Mouse (Mus musculus) neural tube, embryonic 11.5 days (tissue): ENCODE results near the gene Prodh2. TPM values are rescaled to one million over a fixed set of nuclear protein-coding genes. Genes with fewer than 3 reads are reported as not detected.
A peak's percentile ranks its signal among the peaks of the same experiment; 100 is the strongest.
"Not testable (repeated sequence)": the region's sequence is repeated elsewhere in the genome, so short reads cannot be mapped to it uniquely, and the experiment has no call there.

ENCODE experiments used
- ATAC-seq: fragments of 200-750 bp; cut with Nextera tagmentation; 2 replicates; pipeline ENCODE4 v1.8.0; 2017; ENCODE audit warnings: moderate number of reproducible peaks, mild to moderate bottlenecking, moderate TSS enrichment, moderate library complexity; ENCODE audit not compliant: insufficient read depth, low FRiP score, low TSS enrichment
- DNase-seq: peaks from one replicate; pipeline ENCODE4 v3.0.0-alpha.2; 2015; ENCODE audit warnings: low spot score
- H3K27ac ChIP-seq: fragments of 300-500 bp; sonication (generic); 2 replicates; pipeline ENCODE4 v1.5.1; 2014; ENCODE audit warnings: low read depth, mild to moderate bottlenecking, low read length
- H3K27me3 ChIP-seq: fragments of 300-500 bp; sonication (generic); 2 replicates; pipeline ENCODE4 v1.6.1; 2014; ENCODE audit warnings: mild to moderate bottlenecking, low read length, mixed read lengths; ENCODE audit not compliant: control insufficient read depth, insufficient read depth
- H3K36me3 ChIP-seq: fragments of 300-500 bp; sonication (generic); 2 replicates; pipeline ENCODE4 v1.6.1; 2014; ENCODE audit warnings: mild to moderate bottlenecking, low read length, moderate library complexity, mixed read lengths; ENCODE audit not compliant: control insufficient read depth, insufficient read depth
- H3K4me1 ChIP-seq: fragments of 300-500 bp; sonication (generic); 2 replicates; pipeline ENCODE4 v1.6.1; 2014; ENCODE audit warnings: low read length, mixed read lengths; ENCODE audit not compliant: control insufficient read depth, insufficient read depth
- H3K4me2 ChIP-seq: fragments of 300-500 bp; sonication (generic); 2 replicates; pipeline ENCODE4 v1.6.1; 2014; ENCODE audit warnings: low read depth, mild to moderate bottlenecking, moderate library complexity
- H3K4me3 ChIP-seq: fragments of 300-500 bp; sonication (generic); 2 replicates; pipeline ENCODE4 v1.5.1; 2014; ENCODE audit warnings: low read depth, low read length
- H3K9ac ChIP-seq: fragments of 300-500 bp; sonication (generic); 2 replicates; pipeline ENCODE4 v1.6.1; 2014; ENCODE audit warnings: mild to moderate bottlenecking, low read length
- H3K9me3 ChIP-seq: fragments of 300-500 bp; sonication (generic); 2 replicates; pipeline ENCODE4 v1.6.1; 2016; ENCODE audit warnings: low read length; ENCODE audit not compliant: control insufficient read depth
- WGBS: fragments of 180-500 bp; shearing (Covaris S2); extraction: QIAGEN DNeasy Blood & Tissue Kit; methylation state at CpG from one replicate; pipeline ENCODE4 v1.1.7; 2014; 5-methylcytosine and 5-hydroxymethylcytosine counted together
- polyA plus RNA-seq: library from polyadenylated mRNA; unstranded; fragments of >200 nt; fragmentation: Nextera tagmentation; extraction: Ambion mirVana; gene quantifications from 2 replicates; pipeline ENCODE4 v1.2.1, GENCODE M21; 2014

Gene Prodh2
- polyA plus RNA-seq, 1 experiment from 2014 or later = not detected

DNA sequence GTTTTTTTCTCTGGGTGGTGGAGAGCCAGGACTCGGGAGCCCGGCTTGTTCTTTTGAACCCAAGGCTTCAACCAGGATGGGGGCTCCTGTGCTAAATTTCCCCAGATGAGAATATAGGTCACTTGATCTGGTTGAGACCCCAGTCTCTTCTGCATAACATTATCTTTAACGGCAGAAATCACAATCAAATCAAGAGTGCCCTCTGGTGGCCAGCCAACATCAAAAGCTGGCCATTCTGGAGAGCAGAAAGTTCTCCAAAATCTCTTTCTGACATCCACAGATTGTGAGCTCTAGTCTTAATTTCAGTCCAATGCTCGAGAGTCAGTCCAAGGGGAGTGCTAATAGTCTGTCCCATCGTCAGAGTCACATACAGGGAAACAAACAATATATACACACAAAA is 7.7 kb downstream of the Prodh2 start:
- H3K36me3 ChIP-seq, H3K27me3 ChIP-seq, H3K4me3 ChIP-seq, H3K27ac ChIP-seq, H3K4me2 ChIP-seq, ATAC-seq, H3K9me3 ChIP-seq, H3K9ac ChIP-seq, DNase-seq, H3K4me1 ChIP-seq: not testable (repeated sequence)
- WGBS = 82% methylated on average over 5 of the region's 5 CpGs

DNA sequence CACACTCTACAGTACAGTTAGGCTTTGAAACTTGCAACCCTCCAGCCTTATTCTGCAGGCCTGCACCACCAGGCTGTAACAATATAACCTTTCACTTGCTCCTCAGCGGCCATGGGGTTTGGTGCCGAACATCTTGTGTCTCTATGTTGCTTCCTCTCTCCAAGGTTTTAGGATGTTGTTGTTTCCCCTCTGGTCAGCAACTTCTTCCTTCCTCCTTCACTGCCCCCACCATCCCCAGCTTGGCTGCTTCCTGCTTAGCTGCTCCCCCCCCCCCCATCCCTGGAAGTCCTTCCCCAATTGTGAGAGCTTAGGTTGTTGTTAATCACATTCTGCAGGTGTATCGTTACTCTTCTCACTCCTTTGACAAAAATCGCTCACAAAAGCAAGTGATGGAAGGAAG is 14.6 kb downstream of the Prodh2 start:
- Histone ChIP-seq H3K4me2 (no peak overlapping the region), H3K4me1 (no peaks in the 10 kb centered on the region), H3K9me3 (no peaks in the 10 kb centered on the region), H3K27me3 (no peaks in the 10 kb centered on the region), H3K27ac (no peak overlapping the region), H3K9ac (no peak overlapping the region), H3K36me3 (no peaks in the 10 kb centered on the region), H3K4me3 (no peak overlapping the region)
- DNase-seq = no peak
- 78% methylated on average over 4 of the region's 4 CpGs for WGBS
- no peak for ATAC-seq

DNA sequence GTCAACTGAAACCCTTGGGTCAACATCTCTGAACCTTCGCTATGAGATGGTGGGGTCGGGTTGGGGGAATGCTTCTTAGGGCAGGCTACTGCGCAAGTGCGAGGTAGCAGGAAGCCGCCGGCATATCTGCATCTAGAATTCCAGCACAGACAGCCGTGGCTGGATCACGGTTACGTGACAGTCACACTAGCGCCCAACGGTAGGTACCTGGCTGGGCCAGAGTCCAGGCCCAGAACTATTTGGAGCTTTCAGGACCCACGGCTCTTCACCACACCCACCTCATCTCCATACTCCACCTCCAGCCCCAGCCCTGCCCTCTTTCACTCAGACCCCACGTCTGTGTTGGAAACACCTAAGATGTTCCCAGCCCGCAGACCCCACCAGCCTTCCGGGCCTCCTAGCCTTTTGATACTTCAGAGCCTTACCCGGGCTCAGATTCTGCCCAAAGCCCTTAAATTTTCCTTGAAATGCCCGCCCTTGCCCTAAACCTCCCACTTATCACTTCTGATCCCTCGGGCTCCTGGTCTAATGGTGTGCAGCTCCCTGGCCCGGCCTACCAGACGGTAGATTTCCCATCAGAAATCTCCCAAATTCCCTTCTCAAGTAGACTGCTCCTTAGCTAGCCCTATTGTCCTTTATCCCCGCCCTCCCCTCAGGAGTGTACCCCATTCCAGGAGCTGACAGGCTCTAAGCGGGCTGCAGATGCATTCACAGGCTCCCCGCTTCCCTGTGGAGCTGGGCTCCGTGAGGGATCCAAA is 21.8 kb downstream of the Prodh2 start:
- Histone ChIP-seq H3K27me3 (no peaks in the 10 kb centered on the region), H3K9ac (no peak overlapping the region), H3K4me3 (no peak overlapping the region), H3K4me1 (no peaks in the 10 kb centered on the region), H3K36me3 (no peaks in the 10 kb centered on the region), H3K27ac (no peak overlapping the region), H3K9me3 (no peaks in the 10 kb centered on the region), H3K4me2 (no peak overlapping the region)
- DNase-seq (no peak), ATAC-seq (no peak)
- WGBS = 58% methylated on average over 24 of the region's 24 CpGs

DNA sequence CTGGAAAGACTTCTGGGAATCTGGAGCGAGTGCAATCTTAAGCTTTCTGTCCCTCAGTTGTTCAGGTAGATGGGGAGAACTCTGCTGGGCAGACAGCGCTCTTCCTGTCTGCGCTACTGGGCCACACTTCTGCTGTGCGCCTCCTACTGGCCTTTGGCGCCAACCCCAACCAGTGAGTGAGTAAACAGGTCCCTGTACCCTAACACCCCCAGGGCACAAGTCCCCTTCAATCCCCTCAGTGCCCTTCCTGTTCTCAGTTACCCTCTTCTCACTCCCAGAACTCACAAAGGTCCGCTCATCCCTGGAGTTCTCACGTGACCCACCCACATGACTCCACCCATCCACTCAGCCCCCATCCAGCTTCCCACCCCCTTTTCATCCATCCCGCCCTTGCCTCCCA is 24.9 kb downstream of the Prodh2 start:
- no peak for ATAC-seq
- Histone ChIP-seq H3K4me3 (no peak overlapping the region), H3K4me2 (no peak overlapping the region), H3K9me3 (no peaks in the 10 kb centered on the region), H3K27ac (no peak overlapping the region), H3K27me3 (no peaks in the 10 kb centered on the region), H3K36me3 (peaks cover under 1% of the 10 kb centered on the region; the same call in 1 of the 2 replicates), H3K9ac (no peak overlapping the region), H3K4me1 (no peaks in the 10 kb centered on the region)
- no peak for DNase-seq
- WGBS = 40% methylated on average over 8 of the region's 8 CpGs

DNA sequence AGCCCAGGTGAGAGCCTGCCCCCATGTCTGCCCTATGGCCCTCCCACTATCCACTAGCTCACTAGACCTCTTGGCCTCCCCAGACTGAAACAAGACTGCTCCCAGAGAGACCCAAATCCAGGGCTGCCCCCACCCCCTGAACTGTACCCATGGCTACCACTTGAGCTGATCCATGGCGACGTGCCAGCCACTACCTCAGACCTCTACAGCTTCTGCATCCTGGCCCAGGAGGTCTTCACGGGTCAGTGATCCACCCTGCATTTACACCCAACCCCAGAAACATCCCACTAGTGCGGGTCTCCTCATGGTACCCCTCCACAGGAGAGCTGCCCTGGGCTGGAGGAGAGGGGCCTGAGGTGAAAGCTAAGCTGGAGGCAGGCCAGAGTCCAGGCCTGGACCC is 27.0 kb downstream of the Prodh2 start:
- H3K4me3 ChIP-seq = no peak overlapping the region
- H3K36me3 ChIP-seq = peaks cover 14% of the 10 kb centered on the region
- no peaks in the 10 kb centered on the region for H3K9me3 ChIP-seq
- H3K9ac ChIP-seq = peak overlapping the region; percentile 15; the same call in 1 of the 2 replicates
- H3K27ac ChIP-seq = no peak overlapping the region
- 68% methylated on average over 4 of the region's 4 CpGs for WGBS
- no peak for DNase-seq
- H3K27me3 ChIP-seq = no peaks in the 10 kb centered on the region
- H3K4me1 ChIP-seq = no peaks in the 10 kb centered on the region
- H3K4me2 ChIP-seq = no peak overlapping the region
- no peak for ATAC-seq

DNA sequence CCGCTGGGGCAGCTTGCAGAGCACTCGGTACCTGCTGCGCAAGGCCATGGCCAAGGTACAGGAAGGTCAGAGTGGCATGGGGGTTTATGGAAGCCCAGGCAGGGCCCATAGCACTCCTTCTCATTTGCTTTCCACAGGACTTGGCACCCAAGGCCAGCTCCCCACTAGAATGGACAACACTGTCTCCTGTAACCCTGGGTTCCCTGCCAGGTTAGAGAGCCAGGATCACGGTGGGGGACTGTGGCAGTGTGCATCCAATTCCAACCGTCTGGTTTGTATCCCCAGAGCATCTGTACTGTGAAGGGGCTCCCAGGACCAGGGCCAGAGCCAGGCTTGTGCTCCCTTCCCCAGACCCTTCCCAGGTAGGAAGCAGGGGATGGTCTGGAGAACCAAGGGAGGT is 27.4 kb downstream of the Prodh2 start:
- WGBS = 88% methylated on average over 5 of the region's 5 CpGs
- no peak overlapping the region for H3K9ac ChIP-seq
- 0 out of 2 replicates have a peak overlapping the region, but pooled peaks have one; percentile 42 for H3K27ac ChIP-seq
- DNase-seq = no peak
- ATAC-seq = no peak
- H3K9me3 ChIP-seq = no peaks in the 10 kb centered on the region
- H3K4me3 ChIP-seq = no peak overlapping the region
- H3K4me1 ChIP-seq = no peaks in the 10 kb centered on the region
- H3K27me3 ChIP-seq = no peaks in the 10 kb centered on the region
- no peak overlapping the region for H3K4me2 ChIP-seq
- H3K36me3 ChIP-seq = peaks cover 14% of the 10 kb centered on the region

DNA sequence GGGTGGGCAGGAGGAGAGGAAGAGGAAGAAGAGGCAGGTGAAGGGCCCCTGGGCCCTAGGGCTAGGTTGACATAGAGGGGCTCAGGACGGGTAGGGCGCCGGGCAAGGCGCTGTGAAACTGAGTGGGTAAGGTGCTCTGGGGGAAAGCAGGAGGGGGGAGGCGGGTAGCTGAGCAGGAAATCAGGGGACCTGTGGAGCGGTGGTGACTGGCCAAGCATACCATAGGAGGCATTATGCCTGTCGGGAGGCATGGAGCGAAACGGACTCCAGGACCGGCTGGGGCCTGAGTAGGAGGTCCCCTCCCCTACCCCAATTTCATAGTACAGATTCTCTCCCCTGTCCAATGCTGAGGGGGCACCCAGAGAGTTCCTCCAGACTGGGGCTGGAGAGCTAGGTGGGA is 29.4 kb downstream of the Prodh2 start:
- H3K36me3 ChIP-seq = peaks cover 14% of the 10 kb centered on the region
- no peak overlapping the region for H3K27ac ChIP-seq
- WGBS = 93% methylated on average over 10 of the region's 10 CpGs
- H3K4me1 ChIP-seq = 0 out of 2 replicates have a peak, but pooled peaks cover 5% of the 10 kb centered on the region
- no peak overlapping the region for H3K4me2 ChIP-seq
- ATAC-seq = no peak
- DNase-seq = no peak
- no peak overlapping the region for H3K4me3 ChIP-seq
- H3K9ac ChIP-seq = no peak overlapping the region
- H3K27me3 ChIP-seq = no peaks in the 10 kb centered on the region
- no peaks in the 10 kb centered on the region for H3K9me3 ChIP-seq

DNA sequence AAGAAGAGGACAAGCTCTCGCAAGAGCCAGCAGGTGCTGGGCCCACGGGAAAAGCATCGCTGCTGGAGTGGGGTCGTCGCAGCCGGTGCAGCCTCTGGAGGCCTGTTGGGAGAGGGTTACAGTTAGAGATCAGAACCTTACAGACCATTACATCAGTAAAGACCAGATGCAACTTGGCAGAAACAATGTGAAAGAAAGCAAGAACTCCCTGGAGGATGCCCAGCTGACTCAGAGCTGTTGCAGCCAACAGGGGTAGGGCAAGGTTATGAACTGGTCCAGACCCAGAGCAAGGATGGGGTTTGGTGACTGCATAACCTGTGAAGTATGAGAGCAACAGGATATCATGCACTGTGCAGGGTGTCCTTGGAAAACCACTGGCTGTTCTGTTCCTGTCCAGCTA is 31.1 kb downstream of the Prodh2 start:
- H3K9ac ChIP-seq = no peak overlapping the region
- H3K27me3 ChIP-seq = no peaks in the 10 kb centered on the region
- H3K4me1 ChIP-seq = 0 out of 2 replicates have a peak, but pooled peaks cover 5% of the 10 kb centered on the region
- no peak overlapping the region for H3K4me3 ChIP-seq
- H3K9me3 ChIP-seq = no peaks in the 10 kb centered on the region
- peaks cover 23% of the 10 kb centered on the region for H3K36me3 ChIP-seq
- no peak overlapping the region for H3K27ac ChIP-seq
- no peak for ATAC-seq
- no peak overlapping the region for H3K4me2 ChIP-seq
- WGBS = 84% methylated on average over 6 of the region's 6 CpGs
- DNase-seq = no peak

DNA sequence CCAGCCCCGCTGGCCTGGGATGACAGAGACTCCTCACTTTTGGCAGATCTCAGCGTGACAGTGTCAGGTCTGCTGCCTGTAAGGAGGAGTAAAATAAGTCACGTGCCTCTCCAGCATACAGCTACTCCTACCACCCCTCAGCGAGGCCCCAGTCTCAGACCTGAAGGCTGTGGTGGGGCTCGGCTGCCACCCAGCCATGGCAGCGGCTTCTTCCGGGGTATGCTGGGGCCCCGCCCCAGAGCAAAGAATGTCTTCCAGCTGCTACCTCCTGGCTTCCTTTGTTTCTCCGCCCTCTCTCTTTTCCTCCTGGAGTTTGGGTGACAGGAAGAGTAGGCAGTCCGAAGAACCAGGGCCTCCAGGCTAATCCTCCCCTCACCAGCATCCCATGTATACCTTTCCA is 32.5 kb downstream of the Prodh2 start:
- Histone ChIP-seq H3K27ac (no peak overlapping the region), H3K9ac (no peak overlapping the region; the same call in 1 of the 2 replicates), H3K36me3 (peaks cover 36% of the 10 kb centered on the region)

More for the DNA sequence above, 32.5 kb downstream of the Prodh2 start:
- Histone ChIP-seq H3K4me2 (no peak overlapping the region), H3K4me1 (0 out of 2 replicates have a peak, but pooled peaks cover 5% of the 10 kb centered on the region), H3K9me3 (no peaks in the 10 kb centered on the region), H3K4me3 (no peak overlapping the region), H3K27me3 (no peaks in the 10 kb centered on the region)
- WGBS = 26% methylated on average over 10 of the region's 10 CpGs
- DNase-seq = no peak
- no peak for ATAC-seq
